Mouse (Mus musculus) adrenal gland (tissue): ENCODE data around the gene Fam170b.

Source experiments
- intact Hi-C: fragments of 180-260 bp; cut with DNase I; formaldehyde crosslinking; loops from one replicate; pipeline ENCODE4 v1.15.1; 2025

Gene Fam170b

GRCm38 (mm10) chr14:32827165-32827564 is 6.6 kb upstream of the Fam170b start:
- intact Hi-C loops, result no loop called here

GRCm38 (mm10) chr14:32827994-32828650 is 5.6 kb upstream of the Fam170b start:
- intact Hi-C loops, result no loop called here

- intact Hi-C loops, result no loop called here
Measured at GRCm38 (mm10) chr14:32835181-32835580, 1.4 kb downstream of the Fam170b start.

- intact Hi-C loops, result no loop called here
Measured at GRCm38 (mm10) chr14:32835596-32835995, 1.8 kb downstream of the Fam170b start.

GRCm38 (mm10) chr14:32836191-32836590 is 2.4 kb downstream of the Fam170b start:
- intact Hi-C loops, result no loop called here

GRCm38 (mm10) chr14:32842052-32842451 is 8.3 kb downstream of the Fam170b start:
- intact Hi-C loops, result no loop called here

- intact Hi-C loops, result no loop called here
Measured at GRCm38 (mm10) chr14:32854059-32854458, 20.3 kb downstream of the Fam170b start.

- intact Hi-C loops, result no loop called here
Measured at GRCm38 (mm10) chr14:32856246-32856645, 22.5 kb downstream of the Fam170b start.

GRCm38 (mm10) chr14:32856681-32857328 is 23.0 kb downstream of the Fam170b start, which contains the start of gene Vstm4:
Vstm4 (plus strand) TSS chr14:32856756.
- intact Hi-C loops, result no loop called here

- intact Hi-C loops, result no loop called here
Measured at GRCm38 (mm10) chr14:32858361-32858760, 24.6 kb downstream of the Fam170b start.

GRCm38 (mm10) chr14:32858941-32859510 is 25.3 kb downstream of the Fam170b start:
- intact Hi-C loops, result no loop called here

GRCm38 (mm10) chr14:32859831-32860569 is 26.2 kb downstream of the Fam170b start:
- intact Hi-C loops, result no loop called here

- intact Hi-C loops, result no loop called here
Measured at GRCm38 (mm10) chr14:32861149-32861581, 27.4 kb downstream of the Fam170b start.

- intact Hi-C loops, result no loop called here
Measured at GRCm38 (mm10) chr14:32861656-32862055, 27.9 kb downstream of the Fam170b start.

- intact Hi-C loops, result no loop called here
Measured at GRCm38 (mm10) chr14:32865331-32865730, 31.6 kb downstream of the Fam170b start.

GRCm38 (mm10) chr14:32871963-32872362 is 38.2 kb downstream of the Fam170b start:
- intact Hi-C loops, result no loop called here

GRCm38 (mm10) chr14:32877549-32877948 is 43.8 kb downstream of the Fam170b start:
- intact Hi-C loops, result no loop called here

- intact Hi-C loops, result no loop called here
Measured at GRCm38 (mm10) chr14:32880332-32880731, 46.6 kb downstream of the Fam170b start.

- intact Hi-C loops, result no loop called here
Measured at GRCm38 (mm10) chr14:32881693-32882092, 47.9 kb downstream of the Fam170b start.
